Mouse (Mus musculus) R1 (cell line): ENCODE data around the gene AC124108.1.

Experiments used
- DNase-seq: peaks from one replicate; pipeline ENCODE4 v3.0.0-alpha.2; 2018; ENCODE audit warnings: low read depth, low spot score

AC124108.1 gene

GRCm38 (mm10) chr1:132164780-132165518, 26.3 kb upstream of the AC124108.1 start:
- no peak for DNase-seq

GRCm38 (mm10) chr1:132165859-132166258, 25.4 kb upstream of the AC124108.1 start:
- DNase-seq: peak; percentile 82

GRCm38 (mm10) chr1:132168115-132168767, 23.0 kb upstream of the AC124108.1 start:
- DNase-seq: peak; percentile 60

- no peak for DNase-seq
These were observed 20.6 kb upstream of the AC124108.1 start for GRCm38 (mm10) chr1:132170698-132171097.

GRCm38 (mm10) chr1:132171619-132172018, 19.6 kb upstream of the AC124108.1 start:
- no peak for DNase-seq

GRCm38 (mm10) chr1:132186303-132186702, 5.0 kb upstream of the AC124108.1 start:
- no peak for DNase-seq

- no peak for DNase-seq
These were observed 2.7 kb upstream of the AC124108.1 start for GRCm38 (mm10) chr1:132188442-132189066.

GRCm38 (mm10) chr1:132189231-132189630, 2.0 kb upstream of the AC124108.1 start:
- no peak for DNase-seq

GRCm38 (mm10) chr1:132190040-132190513, 1.2 kb upstream of the AC124108.1 start:
- DNase-seq: peak; percentile 78

GRCm38 (mm10) chr1:132190621-132191092, 600 bp upstream of the AC124108.1 start:
- DNase-seq: no peak

GRCm38 (mm10) chr1:132191786-132192680, 776 bp downstream of the AC124108.1 start:
- peak; percentile 78 for DNase-seq

- DNase-seq: peak; percentile 87
These were observed 2.5 kb downstream of the AC124108.1 start for GRCm38 (mm10) chr1:132193806-132194205.

- DNase-seq: peak; percentile 64
These were observed 3.4 kb downstream of the AC124108.1 start for GRCm38 (mm10) chr1:132194624-132195023.

GRCm38 (mm10) chr1:132195100-132195499, 3.8 kb downstream of the AC124108.1 start:
- DNase-seq: peak; percentile 68

- peak; percentile 76 for DNase-seq
These were observed 4.4 kb downstream of the AC124108.1 start for GRCm38 (mm10) chr1:132195681-132196080.

GRCm38 (mm10) chr1:132196337-132196736, 5.1 kb downstream of the AC124108.1 start:
- DNase-seq: no peak

- DNase-seq: peak; percentile 96
These were observed 6.4 kb downstream of the AC124108.1 start for GRCm38 (mm10) chr1:132197666-132198065.

- no peak for DNase-seq
These were observed 7.3 kb downstream of the AC124108.1 start for GRCm38 (mm10) chr1:132198401-132199071.

- DNase-seq: no peak
These were observed 8.0 kb downstream of the AC124108.1 start for GRCm38 (mm10) chr1:132199244-132199643.

- no peak for DNase-seq
These were observed 8.7 kb downstream of the AC124108.1 start for GRCm38 (mm10) chr1:132199934-132200333.
